Mouse (Mus musculus) kidney, adult 2 months (tissue): Measurements from ENCODE around the gene Eif2ak4.

Experiments used
- CTCF ChIP-seq: fragments of 200-500 bp; conservative IDR thresholded peaks from 2 replicates; pipeline ENCODE4 v1.5.1; 2011; ENCODE audit warnings: low read depth, mild to moderate bottlenecking, control low read depth, low read length, moderate library complexity, mixed read lengths; ENCODE audit not compliant: insufficient read depth, insufficient read length
- POLR2A ChIP-seq: fragments of 200-500 bp; IDR thresholded peaks from one replicate; pipeline ENCODE4 v1.6.1; 2011; ENCODE audit warnings: low read depth, low read length, control low read depth

DNA sequence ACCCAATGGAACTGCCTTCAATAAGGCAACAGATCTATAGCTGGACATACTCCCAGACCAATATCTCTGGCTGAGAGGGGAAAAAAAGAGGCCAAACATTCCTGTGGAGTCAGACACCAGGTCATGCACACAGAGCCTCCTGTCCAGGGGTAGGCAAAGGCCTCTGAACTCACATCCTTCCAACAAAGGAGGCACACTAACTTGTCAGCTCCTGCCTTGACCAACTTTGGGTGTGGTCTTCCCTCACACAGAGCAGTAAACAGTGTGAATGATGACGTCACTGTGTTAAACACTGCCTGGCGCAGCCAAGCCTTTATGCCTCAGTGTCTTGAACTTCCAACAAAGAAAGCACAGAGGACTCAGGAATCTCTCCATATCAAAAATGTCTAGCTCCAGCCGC is 44.5 kb upstream of the Eif2ak4 start:
- no peak for TF ChIP-seq POLR2A
- no peak for TF ChIP-seq CTCF
